Mouse (Mus musculus) ZHBTc4 (cell line): Measurements from ENCODE around the gene Tex13a.

Source experiments
- DNase-seq: peaks from one replicate; pipeline ENCODE4 v3.0.0-alpha.2; 2011; ENCODE audit warnings: low read depth, low spot score

The Tex13a gene

GRCm38 (mm10) chrX:138209480-138209879 is at the start of gene Tex13a:
Tex13a (minus strand) TSS chrX:138209580.
- no peak for DNase-seq

- no peak for DNase-seq
These were observed 25.2 kb upstream of the Tex13a start for GRCm38 (mm10) chrX:138234626-138235025.

- DNase-seq: peak; percentile 7
These were observed 39.2 kb downstream of the Tex13a start for GRCm38 (mm10) chrX:138170146-138170545.
